Mouse (Mus musculus) kidney, postnatal 25 days (tissue): ENCODE data around the gene Ppp5c.
"Not testable (repeated sequence)": the region's sequence is repeated elsewhere in the genome, so short reads cannot be mapped to it uniquely, and the experiment has no call there.

Experiments used
- DNase-seq, 2 experiments: peaks; one replicate each; pipeline ENCODE4 v3.0.0; 2021; ENCODE audit warnings: mixed read lengths in 2 of 2

Ppp5c gene

DNA sequence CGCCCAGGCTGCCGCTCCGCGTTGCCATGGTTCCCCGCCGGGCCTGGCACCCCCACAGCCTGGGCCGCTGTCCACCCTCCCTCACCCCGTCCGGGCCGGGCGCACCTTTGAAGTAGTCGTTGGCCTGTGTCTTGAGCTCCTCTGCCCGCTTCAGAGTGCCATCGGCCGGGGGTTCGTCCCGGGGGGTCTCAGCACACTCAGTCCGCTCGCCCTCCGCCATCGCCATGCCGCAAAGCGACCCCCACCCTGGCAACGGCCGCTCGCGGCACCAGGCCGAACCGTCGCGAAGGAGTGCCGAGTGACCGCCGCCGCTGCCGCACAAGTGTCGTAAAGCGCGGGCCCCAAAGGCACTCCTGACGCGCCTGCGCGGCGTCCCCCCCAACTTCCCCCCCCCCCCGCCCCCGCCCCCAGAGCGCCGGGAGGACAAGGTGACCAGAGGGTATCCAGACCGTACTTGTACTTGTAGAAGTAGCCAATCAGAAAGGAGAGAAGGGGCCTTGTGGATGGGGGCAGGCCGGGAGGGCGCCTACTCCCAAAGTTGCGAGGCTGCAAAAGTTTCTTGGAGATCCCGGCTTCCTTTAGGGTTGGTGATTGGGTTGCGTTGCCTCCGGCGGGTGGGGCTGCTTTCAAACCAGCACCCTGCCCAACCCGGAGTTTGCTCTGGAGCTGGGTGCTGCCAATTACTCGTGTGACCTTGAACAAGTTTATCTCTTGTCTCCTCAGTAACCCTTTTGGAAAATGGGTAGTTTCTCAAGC lies at the start of gene Ppp5c:
Gene Ppp5c, minus strand, starts transcription at position 337 of the 756 bp plus-strand sequence.
- DNase-seq: peak; percentile 90 to 97

DNA sequence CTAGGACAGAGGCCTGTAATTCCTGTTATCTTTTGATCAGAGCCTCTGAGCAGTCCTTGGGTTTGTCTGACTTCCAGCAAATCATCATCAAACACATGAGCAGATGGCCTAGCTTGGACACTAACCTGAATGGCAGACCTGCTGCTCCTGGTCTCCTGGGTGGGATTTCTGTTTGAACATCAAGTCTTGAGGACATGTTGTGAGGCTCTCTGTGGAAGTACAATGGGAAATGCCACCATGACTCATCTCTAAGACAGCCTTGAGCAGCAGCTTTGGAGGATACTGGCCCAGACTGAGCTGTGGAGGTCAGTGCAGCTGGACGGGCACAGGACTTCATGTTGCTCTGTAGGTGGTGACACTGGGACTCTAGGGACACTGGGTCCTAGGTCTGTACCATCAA lies 48.8 kb upstream of the Ppp5c start:
- no peak for DNase-seq

- peak; percentile 65 to 69 for DNase-seq
These were observed 46.3 kb upstream of the Ppp5c start, which contains the start of gene Psg16 for GRCm38 (mm10) chr7:17073904-17074615. Gene Psg16, plus strand, starts transcription at chr7:17074040.

GRCm38 (mm10) chr7:17073513-17073903 lies 45.8 kb upstream of the Ppp5c start:
- no peak for DNase-seq

DNA sequence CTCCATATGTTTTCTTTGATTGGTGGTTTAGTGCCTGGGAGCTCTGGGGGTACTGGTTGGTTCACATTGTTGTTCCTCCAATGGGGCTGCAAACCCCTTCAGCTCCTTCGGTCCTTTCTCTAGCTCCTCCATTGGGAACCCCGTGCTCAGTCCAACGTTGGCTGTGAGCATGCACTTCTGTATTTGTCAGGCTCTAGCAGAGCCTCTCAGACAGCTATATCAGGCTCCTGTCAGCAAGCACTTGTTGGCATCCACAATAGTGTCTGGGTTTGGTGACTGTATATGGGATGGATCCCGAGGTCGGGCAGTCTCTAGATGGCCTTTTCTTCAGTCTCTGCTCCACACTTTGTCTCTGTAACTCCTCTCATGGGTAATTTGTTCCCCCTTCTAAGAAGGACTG lies 39.9 kb upstream of the Ppp5c start:
- DNase-seq: not testable (repeated sequence)

DNA sequence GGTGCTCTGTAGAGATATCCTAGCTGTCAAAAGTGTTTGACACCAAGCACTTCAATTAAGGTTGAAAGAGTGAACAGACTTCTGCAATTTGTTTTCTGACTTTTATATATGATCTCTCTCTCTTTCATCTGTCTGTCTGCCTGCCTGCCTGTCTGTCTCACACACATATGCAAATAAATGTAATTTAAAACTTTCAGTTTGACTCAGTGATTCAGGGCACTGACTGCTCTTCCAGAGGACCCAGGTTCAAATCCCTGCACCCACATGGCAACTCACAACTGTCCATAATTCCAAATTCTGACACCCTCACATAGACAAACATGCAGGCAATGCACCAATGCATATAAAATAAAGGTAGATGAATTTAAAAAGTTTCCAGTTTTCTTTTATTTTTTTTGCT lies 39.3 kb upstream of the Ppp5c start:
- DNase-seq: no peak

GRCm38 (mm10) chr7:17066412-17066811 lies 38.7 kb upstream of the Ppp5c start:
- DNase-seq: peak; percentile 79 to 94

GRCm38 (mm10) chr7:17065620-17066019 lies 37.9 kb upstream of the Ppp5c start:
- DNase-seq: no peak

DNA sequence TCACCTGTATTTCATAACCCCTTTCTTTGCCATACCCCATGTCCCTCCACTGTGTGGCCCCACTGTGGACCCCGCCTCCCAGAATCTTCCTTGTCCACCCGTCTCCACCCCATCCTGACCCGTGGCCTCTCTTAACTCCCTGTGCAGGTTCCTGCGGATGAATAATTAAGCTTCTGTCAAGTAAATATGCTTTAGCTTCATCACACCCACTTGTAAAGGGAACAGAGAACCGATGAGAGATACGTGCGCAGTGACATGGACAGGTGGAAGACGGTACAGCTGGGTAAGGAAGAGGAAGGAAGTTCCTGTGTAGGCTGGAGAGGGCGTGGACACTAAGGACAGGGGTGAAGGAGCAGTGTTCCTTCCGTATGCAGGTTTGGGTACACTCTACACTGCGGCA lies 35.1 kb upstream of the Ppp5c start:
- DNase-seq: peak; percentile 25 to 79

DNA sequence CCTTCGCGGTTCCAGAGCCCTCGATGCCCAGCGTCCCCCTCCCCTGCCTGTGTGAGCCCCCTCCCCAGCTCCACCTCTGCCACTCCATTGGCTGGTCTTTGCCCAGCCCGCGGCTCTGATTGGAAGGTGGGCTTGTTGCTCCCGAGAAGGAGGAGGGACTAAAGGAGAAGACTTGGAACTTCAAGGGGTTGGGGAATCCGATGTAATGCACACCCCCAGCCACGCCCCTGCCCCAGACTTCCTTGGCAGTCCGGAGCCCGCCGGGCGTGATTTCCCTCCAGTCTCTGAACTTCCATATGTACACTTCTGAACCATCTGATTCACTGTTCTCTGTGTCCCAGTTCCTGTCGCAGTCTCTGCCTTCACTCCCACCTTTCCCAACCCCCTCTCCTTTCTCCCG lies 34.7 kb upstream of the Ppp5c start, which contains the start of gene Hif3a:
Gene Hif3a, minus strand, starts transcription at position 39 of the 400 bp plus-strand sequence.
- DNase-seq: peak; percentile 71 to 84

GRCm38 (mm10) chr7:17060782-17061605 lies 33.3 kb upstream of the Ppp5c start:
- peak; percentile 37 to 69 for DNase-seq

DNA sequence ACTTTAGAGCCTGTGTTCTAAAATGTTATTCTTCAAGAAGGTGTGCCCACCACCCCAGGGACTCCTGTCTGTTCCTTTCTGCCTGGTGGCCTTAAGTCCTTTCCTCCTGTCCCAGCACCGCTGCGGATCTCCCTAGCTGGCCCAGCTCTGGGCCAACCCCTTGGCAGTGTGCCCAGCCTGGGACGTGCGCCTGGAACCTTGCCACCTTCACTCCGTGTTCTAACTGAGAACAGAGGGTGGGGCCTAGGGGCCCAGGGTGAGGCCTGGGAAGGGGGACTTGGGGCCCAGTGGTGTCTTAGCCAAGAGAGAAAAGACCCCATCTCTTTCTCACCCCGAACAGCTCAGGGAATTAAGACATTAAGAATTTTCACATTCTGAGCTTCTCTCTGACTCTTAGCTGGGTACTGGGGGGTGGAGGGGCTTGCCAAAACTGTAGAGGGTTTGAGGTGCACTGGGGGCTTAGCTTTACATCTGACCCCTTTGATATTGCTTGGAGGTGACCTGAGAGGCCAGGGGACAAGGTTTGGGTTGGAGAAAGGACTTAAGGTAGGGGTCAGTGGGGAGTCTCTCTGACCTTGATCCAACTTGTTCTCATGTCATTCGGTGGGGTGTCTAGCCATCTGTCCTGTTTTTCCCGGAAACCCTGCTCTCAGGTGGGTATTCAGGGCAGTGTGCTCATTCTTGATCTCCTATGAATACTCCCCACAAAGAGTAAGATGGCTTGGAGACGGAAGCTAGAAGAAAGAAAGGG lies 32.5 kb upstream of the Ppp5c start:
- peak; percentile 98 to 99 for DNase-seq

DNA sequence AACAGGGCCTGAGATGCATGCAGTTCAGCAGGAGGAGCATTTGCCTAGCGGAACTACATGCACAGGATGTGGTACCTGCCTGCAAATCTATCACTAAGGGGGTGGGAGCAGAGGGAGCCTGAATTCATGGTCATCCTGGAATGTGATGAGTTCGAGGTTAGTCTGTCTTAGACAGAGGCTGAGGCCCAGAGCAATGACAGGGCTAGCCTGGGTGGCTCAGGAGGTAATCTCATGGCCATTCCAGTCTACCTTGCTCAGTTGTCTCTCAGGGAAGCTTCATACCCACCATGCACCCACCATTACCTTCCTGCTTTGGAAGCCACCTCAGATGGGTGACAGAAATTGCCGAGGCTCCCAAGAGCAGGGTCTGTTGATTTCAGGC lies 31.7 kb upstream of the Ppp5c start:
- DNase-seq: no peak

GRCm38 (mm10) chr7:17058816-17059462 lies 31.2 kb upstream of the Ppp5c start:
- DNase-seq: peak; percentile 85 to 88

- peak; percentile 79 to 98 for DNase-seq
These were observed 30.5 kb upstream of the Ppp5c start for GRCm38 (mm10) chr7:17058071-17058689.

GRCm38 (mm10) chr7:17056601-17057523 lies 29.1 kb upstream of the Ppp5c start:
- DNase-seq: peak; percentile 27 to 80

DNA sequence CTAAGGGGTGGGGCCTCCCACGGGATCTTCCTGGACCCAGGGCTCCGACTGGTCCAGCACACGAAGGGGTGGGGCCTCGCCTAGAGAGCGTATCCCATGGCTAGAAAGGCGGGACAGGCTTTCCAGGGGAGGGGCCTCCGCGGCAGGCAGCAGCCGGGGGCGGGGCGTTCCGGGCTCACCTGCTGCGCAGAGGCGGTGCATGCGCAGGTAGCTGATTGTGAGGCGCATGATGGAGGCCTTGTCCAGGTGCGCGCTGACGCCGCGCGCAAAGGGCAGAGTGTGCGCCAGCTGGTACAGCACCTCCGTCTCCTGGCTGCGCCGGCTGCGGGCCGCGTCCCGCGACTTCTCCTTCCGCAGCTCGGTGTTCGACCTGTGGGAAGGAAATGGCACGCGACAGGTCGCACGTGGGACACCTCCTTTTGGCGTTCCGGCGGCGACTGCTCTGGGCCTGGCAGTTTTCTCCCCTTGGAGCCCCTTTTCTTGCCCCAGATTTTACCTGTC lies 28.4 kb upstream of the Ppp5c start:
- DNase-seq: peak; percentile 97 to 99

DNA sequence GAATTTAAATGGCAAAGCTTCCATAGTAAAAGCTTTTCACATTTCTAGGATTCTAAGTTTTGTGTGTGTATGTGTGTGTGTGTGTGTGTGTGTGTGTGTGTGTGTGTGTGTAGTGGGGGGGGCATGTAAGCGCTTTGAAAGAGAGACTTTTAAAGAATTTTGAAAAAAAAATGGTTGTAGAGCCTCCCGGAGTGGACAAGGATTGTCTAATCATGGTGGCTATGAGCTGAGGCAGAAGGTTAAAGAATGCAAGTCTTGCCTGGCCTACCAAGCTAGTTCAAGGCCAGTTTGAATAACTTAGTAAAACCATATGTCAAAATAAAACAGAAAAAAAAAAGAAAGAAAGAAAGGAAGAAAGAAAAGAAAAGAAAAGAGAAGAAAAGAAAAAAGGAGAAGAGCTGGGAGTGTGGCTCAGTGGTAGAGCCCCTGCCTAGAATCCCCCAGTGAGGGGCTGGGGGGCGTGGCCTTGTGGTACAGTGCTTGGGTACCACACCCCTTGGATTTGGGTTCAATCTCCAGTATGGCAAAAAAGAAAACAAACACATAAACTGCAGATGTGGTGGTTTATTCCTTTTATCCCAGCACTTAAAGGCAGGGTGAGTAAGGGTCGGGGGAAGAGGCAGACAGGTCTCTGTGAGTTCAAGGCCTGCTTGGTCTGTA lies 27.7 kb upstream of the Ppp5c start:
- no peak for DNase-seq

- DNase-seq: no peak
These were observed 26.7 kb upstream of the Ppp5c start for GRCm38 (mm10) chr7:17054325-17054989.
